Mouse (Mus musculus) ES-Bruce4 (cell line): Measurements from ENCODE around the gene Rapgef5.

ENCODE experiments used
- CTCF ChIP-seq: IDR thresholded peaks from one replicate; pipeline ENCODE4 v1.8.1; 2011; ENCODE audit warnings: low read depth, low read length
- EP300 ChIP-seq: IDR thresholded peaks from 2 replicates; pipeline ENCODE4 v1.6.1; 2011; ENCODE audit warnings: low read depth, low read length; ENCODE audit not compliant: insufficient read depth
- POLR2A ChIP-seq: IDR thresholded peaks from one replicate; pipeline ENCODE4 v1.8.1; 2011; ENCODE audit warnings: low read length; ENCODE audit not compliant: insufficient read depth

- TF ChIP-seq CTCF (no peak), POLR2A (no peak), EP300 (no peak)
Observed at GRCm38 (mm10) chr12:117725011-117725410, 208.7 kb downstream of the Rapgef5 start.
